Mouse (Mus musculus) liver, embryonic 11.5 days (tissue): ENCODE data around the gene 4930415O20Rik. TPM values are rescaled to one million over a fixed set of nuclear protein-coding genes. Genes with fewer than 3 reads are reported as not detected.

ENCODE experiments used
- ATAC-seq: fragments of 200-750 bp; cut with Nextera tagmentation; replicated peaks from 2 replicates; pipeline ENCODE4 v1.8.0; 2017; ENCODE audit warnings: moderate number of reproducible peaks, mild to moderate bottlenecking, moderate TSS enrichment, moderate library complexity; ENCODE audit not compliant: low FRiP score
- DNase-seq: peaks from one replicate; pipeline ENCODE4 v3.0.0-alpha.2; 2017; ENCODE audit warnings: low spot score
- H3K27ac ChIP-seq: fragments of 300-500 bp; sonication (generic); 2 replicates; pipeline ENCODE4 v1.5.1; 2014; ENCODE audit warnings: mild to moderate bottlenecking, low read depth, low read length, control low read depth
- H3K27me3 ChIP-seq: fragments of 300-500 bp; sonication (generic); replicated peaks from 2 replicates; pipeline ENCODE4 v1.6.1; 2014; ENCODE audit warnings: low read length, mixed read lengths; ENCODE audit not compliant: control insufficient read depth, insufficient read depth
- H3K36me3 ChIP-seq: fragments of 300-500 bp; sonication (generic); 2 replicates; pipeline ENCODE4 v1.6.1; 2014; ENCODE audit warnings: mild to moderate bottlenecking, low read length, moderate library complexity, mixed read lengths; ENCODE audit not compliant: control insufficient read depth, insufficient read depth
- H3K4me1 ChIP-seq: fragments of 300-500 bp; sonication (generic); replicated peaks from 2 replicates; pipeline ENCODE4 v1.6.1; 2014; ENCODE audit warnings: low read length, mixed read lengths; ENCODE audit not compliant: control insufficient read depth, insufficient read depth
- H3K4me2 ChIP-seq: fragments of 300-500 bp; sonication (generic); 2 replicates; pipeline ENCODE4 v1.6.1; 2014; ENCODE audit warnings: mild to moderate bottlenecking, control low read depth, moderate library complexity
- H3K4me3 ChIP-seq: fragments of 300-500 bp; sonication (generic); 2 replicates; pipeline ENCODE4 v1.5.1; 2014; ENCODE audit warnings: low read depth, low read length, control low read depth
- H3K9ac ChIP-seq: fragments of 300-500 bp; sonication (generic); 2 replicates; pipeline ENCODE4 v1.6.1; 2014; ENCODE audit warnings: low read depth, low read length, control low read depth
- H3K9me3 ChIP-seq: fragments of 300-500 bp; sonication (generic); 2 replicates; pipeline ENCODE4 v1.6.1; 2016; ENCODE audit warnings: low read length, inconsistent platforms, mixed read lengths; ENCODE audit not compliant: control insufficient read depth
- WGBS: fragments of 180-500 bp; shearing (Covaris S2); extraction: QIAGEN DNeasy Blood & Tissue Kit; methylation state at CpG from one replicate; pipeline ENCODE4 v1.1.7; 2014; 5-methylcytosine and 5-hydroxymethylcytosine counted together
- polyA plus RNA-seq: library from polyadenylated mRNA; unstranded; fragments of >200 nt; fragmentation: Nextera tagmentation; extraction: Ambion mirVana; gene quantifications from 2 replicates; pipeline ENCODE4 v1.2.1, GENCODE M21; 2014

Gene 4930415O20Rik
- polyA plus RNA-seq, 1 experiment from 2014 or later, result 0.55 TPM

GRCm38 (mm10) chr15:98594193-98594592 lies 23.4 kb downstream of the 4930415O20Rik start:
- ATAC-seq (no peak), DNase-seq (no peak)
- H3K9ac ChIP-seq, result no peak overlapping the region
- no peak overlapping the region for H3K4me3 ChIP-seq
- no peak overlapping the region for H3K27ac ChIP-seq
- H3K4me1 ChIP-seq, result peaks cover 6% of the 10 kb centered on the region; the same call in 1 of the 2 replicates
- H3K27me3 ChIP-seq, result no peaks in the 10 kb centered on the region
- no peaks in the 10 kb centered on the region for H3K9me3 ChIP-seq
- H3K4me2 ChIP-seq, result no peak overlapping the region
- WGBS, result 69% methylated on average over 19 of the region's 19 CpGs
- peaks cover 62% of the 10 kb centered on the region for H3K36me3 ChIP-seq

DNA sequence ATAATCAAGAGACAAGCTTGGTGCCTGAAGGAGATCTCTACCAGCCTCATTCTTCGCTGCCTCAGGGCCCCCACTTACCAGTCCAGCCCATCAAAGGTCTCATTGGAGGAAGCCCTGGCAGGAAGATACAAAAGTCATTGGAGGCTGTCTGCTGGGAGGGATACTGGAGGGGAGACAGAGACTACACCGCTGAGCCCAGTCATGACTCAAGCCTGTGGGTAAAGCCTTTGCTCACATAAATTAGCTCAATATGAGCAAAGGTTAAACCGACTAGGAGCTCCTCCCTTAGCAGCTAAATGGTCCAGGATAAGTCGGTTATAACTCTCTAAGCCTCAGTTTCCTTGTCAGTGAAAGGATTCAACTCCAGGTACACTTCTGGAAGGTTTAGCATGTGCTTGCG lies 24.2 kb downstream of the 4930415O20Rik start:
- Histone ChIP-seq H3K27ac (no peak overlapping the region), H3K36me3 (peaks cover 69% of the 10 kb centered on the region), H3K4me3 (no peak overlapping the region), H3K4me1 (peaks cover 5% of the 10 kb centered on the region; the same call in 1 of the 2 replicates), H3K4me2 (no peak overlapping the region), H3K27me3 (no peaks in the 10 kb centered on the region), H3K9ac (no peak overlapping the region), H3K9me3 (no peaks in the 10 kb centered on the region)
- ATAC-seq (no peak), DNase-seq (no peak)
- 82% methylated on average over 5 of the region's 5 CpGs for WGBS

DNA sequence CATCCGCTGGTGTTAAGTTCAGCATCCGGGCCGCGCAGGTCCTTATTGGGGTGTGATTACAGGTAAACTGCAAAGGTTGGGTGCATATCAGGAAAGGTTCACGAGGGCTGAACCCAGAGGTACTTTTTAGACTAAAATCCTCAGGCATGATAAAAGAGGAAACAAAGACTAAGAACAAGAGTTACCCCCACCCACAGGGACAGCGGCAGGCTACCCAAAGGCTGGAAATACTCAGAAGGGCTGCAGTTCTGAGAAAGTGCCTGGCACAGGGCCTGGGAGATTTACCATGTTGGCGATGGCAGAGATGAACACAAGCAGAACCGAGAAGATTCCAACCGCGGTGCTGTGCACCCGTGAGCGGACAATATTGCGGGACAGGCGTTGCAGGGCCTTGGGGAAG lies 25.8 kb downstream of the 4930415O20Rik start:
- DNase-seq (no peak), ATAC-seq (no peak)
- peaks cover 6% of the 10 kb centered on the region for H3K4me1 ChIP-seq
- H3K4me2 ChIP-seq, result no peak overlapping the region
- H3K36me3 ChIP-seq, result peaks cover 73% of the 10 kb centered on the region
- H3K4me3 ChIP-seq, result no peak overlapping the region
- H3K27me3 ChIP-seq, result no peaks in the 10 kb centered on the region
- 90% methylated on average over 14 of the region's 14 CpGs for WGBS
- H3K9ac ChIP-seq, result no peak overlapping the region
- H3K9me3 ChIP-seq, result no peaks in the 10 kb centered on the region
- no peak overlapping the region for H3K27ac ChIP-seq

- Histone ChIP-seq H3K4me1 (peaks cover 36% of the 10 kb centered on the region), H3K9ac (no peak overlapping the region), H3K9me3 (no peaks in the 10 kb centered on the region), H3K27ac (no peak overlapping the region), H3K27me3 (no peaks in the 10 kb centered on the region), H3K4me2 (no peak overlapping the region), H3K36me3 (peaks cover 65% of the 10 kb centered on the region), H3K4me3 (no peak overlapping the region)
- DNase-seq (no peak), ATAC-seq (no peak)
- WGBS, result 81% methylated on average over 12 of the region's 12 CpGs
Observed at GRCm38 (mm10) chr15:98600036-98600709, 29.4 kb downstream of the 4930415O20Rik start.

GRCm38 (mm10) chr15:98601832-98602190 lies 31.0 kb downstream of the 4930415O20Rik start:
- peak overlapping the region; percentile 31 for H3K4me3 ChIP-seq
- peaks cover 49% of the 10 kb centered on the region for H3K36me3 ChIP-seq
- H3K9ac ChIP-seq, result peak overlapping the region; percentile 58; the same call in 1 of the 2 replicates
- ATAC-seq (peak; percentile 50; the same call in 1 of the 2 replicates), DNase-seq (no peak)
- 56% methylated on average over 7 of the region's 7 CpGs for WGBS
- peak overlapping the region; percentile 70; the same call in 1 of the 2 replicates for H3K27ac ChIP-seq
- H3K9me3 ChIP-seq, result no peaks in the 10 kb centered on the region
- peak overlapping the region; percentile 64 for H3K4me2 ChIP-seq
- no peaks in the 10 kb centered on the region for H3K27me3 ChIP-seq
- H3K4me1 ChIP-seq, result peaks cover 50% of the 10 kb centered on the region

DNA sequence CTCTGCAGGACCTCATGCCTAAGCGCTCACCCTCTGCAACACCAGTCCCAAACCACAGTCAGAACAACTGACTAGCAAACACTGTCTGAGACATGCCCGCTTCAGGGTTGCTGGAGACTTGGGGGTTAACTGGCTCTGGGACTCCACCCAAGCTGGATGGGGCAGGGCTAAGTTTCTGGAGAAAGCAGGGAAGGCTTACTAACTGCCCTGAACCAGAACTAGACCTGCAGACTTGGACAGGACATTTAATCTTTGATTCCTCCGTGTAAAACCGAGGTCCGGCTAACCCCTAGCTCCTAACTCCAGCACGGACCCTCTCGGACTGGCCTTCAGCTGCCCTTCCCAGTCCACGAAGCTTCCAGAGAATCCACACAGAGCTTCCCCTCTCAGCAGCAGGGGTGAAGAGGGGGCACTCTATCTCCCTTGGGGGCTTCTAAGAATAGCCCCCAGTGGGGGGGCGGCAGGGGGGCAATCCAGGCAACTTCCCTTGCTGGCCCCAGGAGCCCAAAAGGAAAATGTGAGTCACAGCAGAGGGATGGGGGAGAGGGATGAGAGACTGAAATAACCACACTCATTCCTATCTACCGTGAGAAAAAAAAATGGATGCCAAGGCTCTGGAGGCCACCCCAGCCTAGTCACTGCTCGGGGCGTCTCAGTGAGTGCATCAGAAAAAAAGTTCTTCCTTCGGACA lies 31.5 kb downstream of the 4930415O20Rik start:
- Histone ChIP-seq H3K4me3 (peak overlapping the region; percentile 31), H3K36me3 (peaks cover 44% of the 10 kb centered on the region), H3K9me3 (no peaks in the 10 kb centered on the region), H3K27ac (peak overlapping the region; percentile 70), H3K9ac (peak overlapping the region; percentile 58), H3K4me2 (peak overlapping the region; percentile 64), H3K27me3 (no peaks in the 10 kb centered on the region), H3K4me1 (peaks cover 55% of the 10 kb centered on the region)
- 44% methylated on average over 13 of the region's 13 CpGs for WGBS
- DNase-seq, result no peak
- peak; percentile 67 for ATAC-seq

GRCm38 (mm10) chr15:98602921-98603458 lies 32.2 kb downstream of the 4930415O20Rik start:
- 62% methylated on average over 4 of the region's 4 CpGs for WGBS
- Histone ChIP-seq H3K36me3 (peaks cover 37% of the 10 kb centered on the region), H3K27me3 (no peaks in the 10 kb centered on the region), H3K4me3 (peak overlapping the region; percentile 31; the same call in 1 of the 2 replicates), H3K4me2 (peak overlapping the region; percentile 64), H3K9me3 (no peaks in the 10 kb centered on the region), H3K4me1 (peaks cover 62% of the 10 kb centered on the region), H3K9ac (peak overlapping the region; percentile 58), H3K27ac (peak overlapping the region; percentile 70)
- ATAC-seq, result no peak
- no peak for DNase-seq

DNA sequence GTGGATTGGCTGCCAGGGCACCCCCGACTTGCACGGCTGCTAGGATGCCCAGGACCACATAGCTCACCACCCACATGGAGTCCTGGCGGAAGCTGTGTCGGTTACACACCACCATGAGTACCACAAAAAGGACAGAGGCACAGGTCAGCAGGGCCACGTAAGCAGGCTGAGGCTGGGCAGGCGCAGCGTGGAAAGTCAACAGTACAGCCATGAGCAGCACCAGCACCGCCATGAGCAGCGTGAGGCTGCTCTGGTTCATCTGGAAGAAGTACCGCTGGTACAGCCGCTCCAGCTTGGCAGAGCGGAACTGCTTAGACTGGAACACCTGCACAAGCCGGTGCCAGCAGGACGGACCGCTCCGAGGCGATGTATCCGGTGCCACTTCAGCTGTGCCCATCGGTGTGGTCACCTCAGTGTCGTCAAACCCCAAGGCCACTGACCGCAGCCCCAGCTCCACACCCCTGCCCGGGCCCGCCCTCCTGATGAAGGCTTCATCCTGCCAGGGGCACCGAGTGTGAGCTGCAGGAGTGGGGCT lies 33.3 kb downstream of the 4930415O20Rik start:
- H3K4me2 ChIP-seq, result no peak overlapping the region

More for the DNA sequence above, 33.3 kb downstream of the 4930415O20Rik start:
- DNase-seq, result no peak
- 92% methylated on average over 24 of the region's 24 CpGs for WGBS
- H3K36me3 ChIP-seq, result peaks cover 30% of the 10 kb centered on the region
- H3K27me3 ChIP-seq, result no peaks in the 10 kb centered on the region
- H3K9ac ChIP-seq, result no peak overlapping the region
- H3K4me3 ChIP-seq, result no peak overlapping the region
- peaks cover 66% of the 10 kb centered on the region for H3K4me1 ChIP-seq
- ATAC-seq, result no peak
- no peaks in the 10 kb centered on the region for H3K9me3 ChIP-seq
- peak overlapping the region; percentile 70 for H3K27ac ChIP-seq
